Mouse (Mus musculus) neutrophil, adult 5-6 weeks (primary cell): ENCODE data around the gene Uba3. TPM values are rescaled to one million over a fixed set of nuclear protein-coding genes. Genes with fewer than 3 reads are reported as not detected.

Source experiments
- ATAC-seq: fragments of 151-379, 151-347 bp; 2 replicates; pipeline ENCODE4 v1.8.0; 2017; ENCODE audit warnings: mild to moderate bottlenecking, moderate TSS enrichment; ENCODE audit not compliant: insufficient number of reproducible peaks, poor library complexity, low FRiP score, severe bottlenecking; ENCODE audit errors: extremely low read depth
- total RNA-seq: library from RNA; stranded (forward); fragments of 200-1000 nt; gene quantifications from 2 replicates; pipeline ENCODE4 v1.2.3, GENCODE M21; 2017

The Uba3 gene
- total RNA-seq, 1 experiment from 2014 or later = 68.9 TPM

- ATAC-seq = peak; percentile 43; the same call in 1 of the 2 replicates
Measured at GRCm38 (mm10) chr6:97148383-97149251, 56.8 kb downstream of the Uba3 start, which contains the start of gene Eogt. Eogt (minus strand) TSS chr6:97149182.

- ATAC-seq = no peak
Measured at GRCm38 (mm10) chr6:97147755-97148382, 57.6 kb downstream of the Uba3 start.

- no peak for ATAC-seq
Measured at GRCm38 (mm10) chr6:97145156-97145555, 60.3 kb downstream of the Uba3 start.

GRCm38 (mm10) chr6:97144359-97144758 lies 61.1 kb downstream of the Uba3 start:
- no peak for ATAC-seq

GRCm38 (mm10) chr6:97142611-97143010 lies 62.8 kb downstream of the Uba3 start:
- ATAC-seq = no peak

GRCm38 (mm10) chr6:97141811-97142210 lies 63.6 kb downstream of the Uba3 start:
- ATAC-seq = no peak

Other genes starting within 250 kb of the Uba3 start
- gene Fam19a4, start 145.2 kb downstream of the Uba3 start, total RNA-seq = not detected in 2 replicates
- 6.4 and 10.9 TPM in 2 replicates for gene Eogt, start 56.5 kb downstream of the Uba3 start, total RNA-seq
- gene Tmf1, start 26.5 kb downstream of the Uba3 start, total RNA-seq = 143 and 177 TPM in 2 replicates
- 65.2 and 66.6 TPM in 2 replicates for gene Arl6ip5, start 5.0 kb upstream of the Uba3 start, total RNA-seq
- not detected in 2 replicates for gene Lmod3, start 47.1 kb upstream of the Uba3 start, total RNA-seq